13 mouse cellular contexts compared by ENCODE assay signal in the genomic region with DNA sequence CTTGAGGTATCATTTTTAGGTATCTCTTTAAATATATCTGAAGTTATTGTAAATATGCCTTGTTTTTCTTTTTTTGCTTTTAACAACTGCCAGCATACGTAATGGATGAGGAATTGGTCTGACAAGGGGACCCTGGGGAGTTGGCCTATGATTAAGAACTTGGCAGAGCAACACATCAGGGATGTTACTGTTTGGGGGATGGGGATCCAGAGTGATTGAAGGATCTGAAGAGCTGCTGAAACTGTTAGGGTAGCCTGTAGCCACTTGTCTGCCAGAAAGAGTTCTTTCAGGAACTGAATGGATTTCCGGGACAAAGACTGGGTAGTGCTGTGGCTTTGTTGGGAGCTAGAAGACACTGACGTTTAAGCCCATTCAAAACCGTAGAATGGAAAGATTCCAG. TPM values are rescaled to one million over a fixed set of nuclear protein-coding genes. Genes with fewer than 3 reads are reported as not detected.
A peak's percentile ranks its signal among the peaks of the same experiment; 100 is the strongest.
DNase-seq lines count a peak whose midpoint lies in the region; ATAC-seq lines count a peak whose summit lies in the region.
"Had no signal": no experiment of that assay in that cellular context is flagged by ENCODE, and none has a peak within 500 bp of the region (broad histone marks: within the 10 kb centered on the region; RNA-seq: fewer than 3 reads in every experiment).

No protein-coding gene starts in this region.

- no peaks in the 10 kb centered on the region for H3K27me3 ChIP-seq in kidney, embryonic 14.5 days (ENCODE audit: control insufficient read depth, insufficient read depth, low read length)
- H3K27me3 ChIP-seq: megakaryocyte, embryonic 14.5 days had no signal

- no peak for ATAC-seq in kidney, embryonic 14.5 days (ENCODE audit: low FRiP score, low TSS enrichment)

- H3K9ac ChIP-seq in kidney, embryonic 14.5 days (ENCODE audit: low read depth, low read length), result no peak overlapping the region

- H3K4me2 ChIP-seq in kidney, embryonic 14.5 days (replicated peaks; ENCODE audit: low read depth, low read length), result no peak overlapping the region

- 93% methylated on average over 4 of the region's 4 CpGs for WGBS in kidney, embryonic 14.5 days

- peaks cover 15% of the 10 kb centered on the region; the same call in 1 of the 2 replicates for H3K4me1 ChIP-seq in kidney, embryonic 14.5 days (ENCODE audit: control insufficient read depth, insufficient read depth, low read length)

- intact Hi-C loops in heart, postnatal 10 days (cut with DNase I), result no loop called here

- no peak overlapping the region for H3K27ac ChIP-seq in kidney, embryonic 14.5 days (ENCODE audit: low read depth, low read length)

- no peaks in the 10 kb centered on the region for H3K36me3 ChIP-seq in kidney, embryonic 14.5 days (ENCODE audit: control insufficient read depth, insufficient read depth, low read length)

- DNase-seq in adrenal gland, postnatal 36 days, result peak; percentile 2 to 6
- DNase-seq in adrenal gland, adult 18-20 months (ENCODE audit: low spot score in 2 of 2), result no peak
- DNase-seq in kidney, postnatal 10 days, result peak; percentile 43
- DNase-seq in Muller cell, postnatal 12 days (ENCODE audit: inconsistent ontology term), result peak; percentile 65
- DNase-seq in heart, postnatal 10 days, result peak; percentile 72 to 74
- no peak for DNase-seq in thymus, postnatal 0 days (ENCODE audit: low spot score)
- no peak for DNase-seq in urinary bladder, postnatal 36 days (ENCODE audit: low spot score in 2 of 2)
- DNase-seq: cerebellum, adult 9-10 months; embryo, embryonic 11 days; lung, adult 2 months had no signal

- no peaks in the 10 kb centered on the region for H3K9me3 ChIP-seq in kidney, embryonic 14.5 days (ENCODE audit: control insufficient read depth, low read length)

- H3K4me3 ChIP-seq in kidney, embryonic 14.5 days (ENCODE audit: low read length), result no peak overlapping the region
- H3K4me3 ChIP-seq: megakaryocyte, embryonic 14.5 days had no signal

RNA-seq across cellular contexts. Expression of a gene that starts 23.5 kb away (rescaled TPM):
- 1 to 10 TPM; 4.6 to 5.2 TPM for total RNA-seq in adrenal gland, postnatal 36 days (2021)
- total RNA-seq in adrenal gland, adult 18-20 months (2021), result 1 to 10 TPM; 2.5 to 3.9 TPM
- 10.3 and 13.9 TPM in 2 replicates for polyA plus RNA-seq in kidney, embryonic 14.5 days (2014; fragmentation: Nextera tagmentation; extraction: Ambion mirVana)
- total RNA-seq in heart, postnatal 10 days (2021), result 1 to 10 TPM; 6.3 to 7.0 TPM
- polyA plus RNA-seq in thymus, postnatal 0 days (2015; fragmentation: Nextera tagmentation; extraction: Ambion mirVana), result 0.33 TPM in 2 replicates
- total RNA-seq: neutrophil, adult 5-6 weeks had no signal

Comparison
In these comparisons a context has a peak if more than half of its experiments do, and no peak if none do; other contexts are left out.
1. DNase-seq: peak in adrenal gland, postnatal 36 days (2 of 2), kidney, postnatal 10 days (single experiment), Muller cell, postnatal 12 days (single experiment) and heart, postnatal 10 days (2 of 2); none in adrenal gland, adult 18-20 months (0 of 2), thymus, postnatal 0 days (single experiment) and urinary bladder, postnatal 36 days (0 of 2).